Mouse (Mus musculus): ENCODE data around the gene Efnb2.

DNA sequence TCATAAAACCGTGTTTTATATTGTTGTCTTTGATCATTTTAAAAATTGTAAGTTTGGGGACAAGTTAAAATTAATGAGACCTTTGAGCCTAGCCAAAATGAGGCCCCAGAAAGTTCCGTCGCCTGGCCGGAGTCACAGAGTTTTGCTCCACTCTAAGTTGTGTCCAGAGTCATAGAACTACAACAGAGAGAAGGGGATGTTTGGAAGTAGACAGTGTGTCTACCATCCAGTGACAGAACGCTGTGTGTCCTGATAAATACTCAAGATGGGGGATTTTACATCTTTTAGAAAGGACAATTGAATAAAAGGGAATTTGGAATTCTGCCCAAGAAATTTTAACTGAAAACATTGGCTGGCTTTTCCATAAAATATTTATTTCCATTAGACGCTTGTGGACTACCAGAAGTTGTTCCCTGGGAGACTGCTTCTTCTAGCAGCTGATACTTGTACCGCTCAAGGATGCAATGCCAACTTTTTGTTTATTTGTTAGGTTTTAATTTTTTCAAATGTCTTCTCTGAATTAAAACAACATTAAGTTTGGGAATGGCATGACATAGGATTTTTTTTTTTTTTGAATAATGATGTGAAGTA lies 89.3 kb downstream of the Efnb2 start:
- TF ChIP-seq POLR2A (IDR thresholded peaks at IDR 0.05; ENCODE audit: low read depth, low read length) (no peak), CTCF (IDR thresholded peaks at IDR 0.05; ENCODE audit: extremely low read depth, insufficient read depth, insufficient read length, insufficient replicate concordance) (no peak)

Measured in spleen, adult 2 months (tissue).